Mouse (Mus musculus) megakaryocyte, embryonic 14.5 days (primary cell): ENCODE measurements around the gene AI837181.

Experiments
- FLI1 ChIP-seq: IDR thresholded peaks from 2 replicates; pipeline ENCODE4 v1.6.1; 2012; ENCODE audit warnings: low read length, inconsistent platforms, mixed read lengths
- GATA1 ChIP-seq: IDR thresholded peaks from 3 replicates; pipeline ENCODE4 v1.6.1; 2012; ENCODE audit warnings: mixed read lengths, low read length, inconsistent platforms, borderline replicate concordance

GRCm38 (mm10) chr19:5461411-5461810, 36.5 kb downstream of the AI837181 start:
- no peak for TF ChIP-seq GATA1
- TF ChIP-seq FLI1 = no peak
